7 mouse cellular contexts compared by ENCODE assay signal in genomic region chr6:52838691-52839090, GRCm38 (mm10).
DNase-seq lines count a peak whose midpoint lies in the region; ATAC-seq and TF ChIP-seq lines count a peak whose summit lies in the region.

No protein-coding gene starts in this region.

- TF ChIP-seq CTCF in small intestine, adult 2 months (IDR thresholded peaks at IDR 0.05; ENCODE audit: extremely low read depth, insufficient read length, insufficient replicate concordance, low read depth, low read length) = peak; percentile 94; the same call in 1 of the 2 replicates

- no peaks in the 10 kb centered on the region for H3K27me3 ChIP-seq in intestine, embryonic 15.5 days (replicated peaks)
- peaks cover 3% of the 10 kb centered on the region; the same call in 1 of the 2 replicates for H3K27me3 ChIP-seq in midbrain, embryonic 12.5 days
- H3K27me3 ChIP-seq in small intestine, adult 2 months (ENCODE audit: control insufficient read depth, insufficient read depth, low read length) = no peaks in the 10 kb centered on the region

- no peak overlapping the region for H3K27ac ChIP-seq in intestine, embryonic 15.5 days
- H3K27ac ChIP-seq in midbrain, embryonic 12.5 days (replicated peaks) = no peak overlapping the region
- H3K27ac ChIP-seq in small intestine, adult 2 months (ENCODE audit: insufficient read depth, low read depth, low read length) = no peak overlapping the region

- WGBS in intestine, embryonic 15.5 days = 5% methylated on average over 8 of the region's 8 CpGs
- 5% methylated on average over 8 of the region's 8 CpGs for WGBS in midbrain, embryonic 12.5 days
- 10% methylated on average over 8 of the region's 8 CpGs for WGBS in small intestine, adult 2 months

- peak; percentile 58 for ATAC-seq in intestine, embryonic 15.5 days
- peak; percentile 44; the same call in 1 of the 2 replicates for ATAC-seq in midbrain, embryonic 12.5 days (ENCODE audit: low FRiP score, low read depth)

- no peak overlapping the region for H3K9ac ChIP-seq in intestine, embryonic 15.5 days
- H3K9ac ChIP-seq in midbrain, embryonic 12.5 days (replicated peaks) = no peak overlapping the region

- H3K4me3 ChIP-seq in intestine, embryonic 15.5 days (replicated peaks) = no peak overlapping the region
- H3K4me3 ChIP-seq in midbrain, embryonic 12.5 days = no peak overlapping the region
- H3K4me3 ChIP-seq in small intestine, adult 2 months (ENCODE audit: low read depth, low read length) = no peak overlapping the region

- TF ChIP-seq POLR2A in small intestine, adult 2 months (IDR thresholded peaks at IDR 0.05; ENCODE audit: low read depth, low read length) = no peak

- no peaks in the 10 kb centered on the region for H3K36me3 ChIP-seq in intestine, embryonic 15.5 days
- H3K36me3 ChIP-seq in midbrain, embryonic 12.5 days = no peaks in the 10 kb centered on the region
- H3K36me3 ChIP-seq in small intestine, adult 2 months (ENCODE audit: control insufficient read depth, insufficient read depth, low read length) = no peaks in the 10 kb centered on the region

- H3K9me3 ChIP-seq in intestine, embryonic 15.5 days = no peaks in the 10 kb centered on the region
- H3K9me3 ChIP-seq in midbrain, embryonic 12.5 days = no peaks in the 10 kb centered on the region

- H3K4me1 ChIP-seq in intestine, embryonic 15.5 days (replicated peaks) = peaks cover 6% of the 10 kb centered on the region; the same call in 1 of the 2 replicates
- peaks cover 23% of the 10 kb centered on the region for H3K4me1 ChIP-seq in midbrain, embryonic 12.5 days
- H3K4me1 ChIP-seq in small intestine, adult 2 months (ENCODE audit: control insufficient read depth, insufficient read depth, insufficient read length, low read length) = no peaks in the 10 kb centered on the region

- intact Hi-C loops in left cerebral cortex, postnatal 14 days (cut with DNase I) = loop anchor here (5.0 kb wide), 2 partner anchors 566 to 581 kb away; no protein-coding TSS in a partner anchor

- peak; percentile 56 for DNase-seq in adrenal gland, adult 8-10 months
- peak; percentile 93 for DNase-seq in embryo, embryonic 11 days
- DNase-seq in gastrocnemius, postnatal 25 days = peak; percentile 74
- DNase-seq in left cerebral cortex, postnatal 14 days (ENCODE audit: low spot score in 2 of 2) = peak; percentile 88 to 91

- H3K4me2 ChIP-seq in intestine, embryonic 15.5 days (replicated peaks) = no peak overlapping the region
- no peak overlapping the region for H3K4me2 ChIP-seq in midbrain, embryonic 12.5 days (replicated peaks)
